Mouse (Mus musculus) right cerebral cortex, postnatal 25 days (tissue): Measurements from ENCODE around the gene Fbxo36.

Experiments
- DNase-seq: peaks from one replicate; pipeline ENCODE4 v3.0.0; 2022

The Fbxo36 gene

DNA sequence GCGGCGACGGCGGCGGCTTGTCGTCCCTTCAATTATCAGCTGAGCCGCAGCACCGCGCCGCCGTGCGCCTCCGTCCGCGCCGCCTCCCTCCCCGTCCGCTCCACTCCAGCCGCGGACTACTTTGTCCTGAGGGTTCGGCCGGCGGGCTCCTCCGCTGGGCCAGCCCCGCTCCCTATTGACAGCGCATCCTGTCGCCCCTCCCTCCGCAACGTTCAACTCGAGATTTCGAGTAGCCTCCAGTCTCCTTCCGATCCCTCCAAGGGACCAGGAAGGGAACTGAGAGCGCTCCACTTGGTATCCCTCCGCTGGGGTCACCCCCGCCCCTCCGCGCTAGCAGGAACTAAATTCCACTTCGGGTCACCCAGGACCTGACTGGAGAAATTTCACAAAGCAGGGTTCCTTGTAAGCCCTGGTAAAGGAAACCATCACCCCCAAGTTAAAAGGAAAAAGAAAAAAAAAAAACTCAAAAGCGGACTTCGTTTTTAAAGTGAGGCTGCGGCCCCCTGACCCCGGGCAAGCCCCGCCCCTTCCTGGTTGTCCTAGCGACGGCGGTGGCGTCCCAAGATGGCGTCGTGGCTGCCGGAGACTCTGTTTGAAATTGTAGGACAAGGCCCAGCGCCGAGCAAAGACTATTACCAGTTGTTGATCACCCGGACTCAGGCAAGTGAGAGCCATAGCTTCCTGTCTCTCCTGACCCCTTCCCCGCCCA lies at the start of gene Fbxo36:
Gene Fbxo36, plus strand, starts transcription at position 533 of the 709 bp plus-strand sequence.
- peak; percentile 92 for DNase-seq

- DNase-seq, result no peak
Observed at GRCm38 (mm10) chr1:84791393-84791792, 48.2 kb upstream of the Fbxo36 start.

DNA sequence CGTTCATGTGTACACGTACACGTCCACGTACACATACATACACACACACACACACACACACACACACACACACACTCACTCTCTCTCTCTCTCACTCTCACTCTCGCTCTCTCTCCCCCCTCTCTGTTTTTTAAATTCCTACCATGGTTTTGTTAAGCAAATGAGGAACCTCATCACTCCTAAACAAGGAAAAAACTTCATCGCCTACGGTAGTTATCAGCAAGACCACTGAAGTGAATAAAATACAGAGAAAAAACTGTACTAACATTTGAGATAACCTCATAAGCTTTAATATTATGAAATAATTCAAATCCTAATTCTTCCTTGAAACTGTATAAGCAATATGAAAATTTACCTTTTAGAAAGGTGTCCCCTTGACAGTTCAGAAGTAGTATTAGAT lies 44.3 kb upstream of the Fbxo36 start:
- no peak for DNase-seq

DNA sequence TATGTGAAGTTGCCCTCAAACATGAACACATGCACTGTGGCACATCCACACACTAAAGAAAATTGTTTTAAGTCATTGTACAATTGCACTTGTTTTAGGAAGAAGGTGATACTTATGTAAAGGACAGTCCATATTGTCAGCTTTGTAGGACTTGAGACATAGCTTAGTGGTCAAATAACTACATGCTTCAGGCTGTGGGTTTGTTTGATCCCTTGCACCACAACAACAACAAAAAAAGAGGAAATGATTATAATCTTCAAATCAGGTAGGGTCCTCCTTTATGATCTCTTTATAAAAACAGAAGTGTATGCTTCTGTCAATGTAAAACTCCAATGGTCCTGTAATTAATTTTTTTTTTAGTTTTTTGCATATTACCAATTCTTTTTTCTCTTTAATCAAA lies 40.5 kb upstream of the Fbxo36 start:
- DNase-seq, result no peak

GRCm38 (mm10) chr1:84803788-84804187 lies 35.9 kb upstream of the Fbxo36 start:
- DNase-seq, result no peak

- DNase-seq, result no peak
Observed at GRCm38 (mm10) chr1:84817596-84817995, 22.0 kb upstream of the Fbxo36 start.

DNA sequence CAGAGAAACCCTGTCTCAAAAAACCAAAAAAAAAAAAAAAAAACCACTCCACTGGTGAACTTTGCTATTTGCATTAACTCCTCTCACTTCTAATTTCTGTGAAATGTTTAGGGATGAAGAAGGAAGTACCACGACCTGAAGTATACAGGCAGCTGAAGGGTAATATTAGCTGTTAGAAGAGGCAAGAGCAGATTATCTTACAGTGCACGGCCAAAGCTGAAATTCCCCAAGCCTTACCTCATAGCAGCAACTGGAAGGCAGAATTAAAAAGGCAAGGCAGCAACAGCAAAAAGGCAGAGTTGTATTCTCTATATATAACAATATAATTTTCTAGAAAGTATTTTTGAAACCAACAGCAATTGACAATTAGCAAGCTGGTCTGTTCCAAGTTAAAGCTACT lies 14.6 kb upstream of the Fbxo36 start:
- no peak for DNase-seq

DNA sequence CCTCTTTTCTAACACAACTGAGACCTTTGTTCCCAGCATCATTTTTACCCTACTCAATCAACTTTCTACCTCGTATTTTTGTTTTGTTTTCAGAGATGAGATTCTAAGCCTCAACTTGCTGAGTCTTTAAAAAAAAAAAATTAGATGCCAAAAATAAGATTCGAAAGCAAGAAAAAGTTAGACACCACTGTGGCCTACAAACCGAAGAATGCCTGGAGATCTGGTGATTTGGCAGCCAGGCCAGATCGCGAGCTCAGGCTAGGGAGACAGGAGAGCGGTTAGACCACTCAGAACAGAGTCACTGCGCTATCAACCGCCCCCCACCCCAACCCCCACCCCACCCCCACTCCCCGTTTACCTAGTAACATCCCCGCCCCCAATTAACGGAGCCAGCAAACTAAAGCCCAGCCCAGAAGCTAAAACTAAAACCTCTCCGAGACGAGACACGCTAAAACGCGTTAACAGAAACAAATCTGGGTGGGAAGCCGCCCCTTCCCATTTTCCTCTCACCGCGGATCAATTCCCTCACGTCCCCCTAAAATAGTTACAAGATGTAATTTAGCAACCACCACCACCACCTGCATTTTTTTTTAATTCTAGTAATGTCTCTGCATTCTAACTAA lies 2.0 kb upstream of the Fbxo36 start:
- DNase-seq, result no peak

- no peak for DNase-seq
Observed at GRCm38 (mm10) chr1:84838156-84838555, 1.5 kb upstream of the Fbxo36 start.

DNA sequence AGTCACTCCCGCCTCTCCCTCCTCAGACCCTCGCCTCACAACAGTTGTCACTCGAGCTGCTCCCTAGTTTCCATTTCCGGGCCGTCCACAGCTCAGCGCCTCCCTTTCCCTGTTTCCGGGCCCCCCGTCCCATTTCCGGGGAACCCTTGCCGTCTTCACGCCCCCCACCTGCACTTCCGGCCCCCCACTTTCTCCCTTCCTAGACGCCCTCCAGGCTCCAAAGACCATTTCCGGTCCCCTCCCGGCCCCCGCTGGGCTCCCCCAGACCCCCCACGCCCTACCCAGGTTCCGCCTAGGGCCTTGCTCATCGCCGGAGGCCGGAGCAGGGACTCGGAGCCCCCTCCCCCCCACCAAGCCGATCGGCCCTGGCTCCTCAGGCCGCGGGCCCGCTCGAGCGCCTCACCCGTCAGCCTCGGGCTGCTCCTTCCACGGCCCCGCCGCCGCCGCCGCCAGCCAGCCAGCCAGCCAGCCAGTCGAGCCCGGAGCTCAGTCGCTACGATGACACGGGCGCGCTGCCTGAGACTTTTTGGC lies 955 bp upstream of the Fbxo36 start:
- peak; percentile 65 for DNase-seq

DNA sequence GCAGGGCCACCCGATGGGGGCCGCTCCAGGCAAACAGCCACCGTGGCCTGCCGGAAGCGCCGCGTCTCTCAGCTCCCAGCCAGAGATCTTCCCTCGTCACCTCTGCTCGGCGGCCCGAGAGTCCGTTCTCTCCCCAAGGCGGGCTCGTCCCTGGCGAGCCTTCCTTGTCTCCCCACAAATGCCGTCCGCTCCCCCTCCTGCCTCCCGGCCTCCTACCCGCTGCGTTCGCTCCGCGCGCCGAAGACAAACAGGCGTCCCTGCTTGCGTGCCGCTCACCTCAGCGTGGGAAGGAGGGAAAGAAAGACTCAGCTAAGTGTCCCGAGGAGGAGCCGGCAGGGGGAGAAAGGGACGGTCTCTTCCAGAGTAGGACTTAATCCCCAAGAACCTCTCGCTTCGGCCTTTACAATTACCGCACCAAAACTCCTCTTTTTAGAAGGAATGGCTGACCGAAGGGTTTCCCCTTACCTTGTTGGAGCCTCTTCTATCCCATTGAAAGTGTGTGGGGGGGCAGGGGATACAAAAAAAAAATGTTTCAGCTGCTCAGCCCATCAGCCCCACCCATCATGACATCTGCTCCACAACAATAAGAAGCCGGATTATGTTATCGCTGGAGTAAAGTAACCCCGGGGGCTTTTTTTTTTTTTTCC lies 500 bp downstream of the Fbxo36 start, which contains the start of gene Trip12:
Gene Trip12, minus strand, starts transcription at position 499 of the 647 bp plus-strand sequence.
- peak; percentile 76 for DNase-seq

DNA sequence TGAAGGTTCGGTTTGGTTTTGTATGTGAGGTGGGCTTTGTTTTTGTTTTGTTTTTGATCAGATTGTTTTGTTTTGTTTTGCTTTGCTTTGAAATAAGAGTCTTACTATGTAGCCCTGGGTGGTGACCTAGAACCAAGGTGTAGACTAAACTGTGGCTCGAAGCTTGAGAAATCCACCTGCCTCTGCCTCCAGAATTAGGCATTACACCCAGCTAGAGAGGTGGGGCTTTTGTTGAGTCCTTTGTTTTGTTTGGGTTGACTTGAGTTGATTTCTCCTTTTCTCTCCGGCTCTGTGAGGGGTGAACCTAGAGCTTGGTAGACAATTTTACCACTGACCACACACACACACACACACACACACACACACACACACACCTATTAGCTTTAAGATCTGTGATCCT lies 1.4 kb downstream of the Fbxo36 start:
- no peak for DNase-seq

DNA sequence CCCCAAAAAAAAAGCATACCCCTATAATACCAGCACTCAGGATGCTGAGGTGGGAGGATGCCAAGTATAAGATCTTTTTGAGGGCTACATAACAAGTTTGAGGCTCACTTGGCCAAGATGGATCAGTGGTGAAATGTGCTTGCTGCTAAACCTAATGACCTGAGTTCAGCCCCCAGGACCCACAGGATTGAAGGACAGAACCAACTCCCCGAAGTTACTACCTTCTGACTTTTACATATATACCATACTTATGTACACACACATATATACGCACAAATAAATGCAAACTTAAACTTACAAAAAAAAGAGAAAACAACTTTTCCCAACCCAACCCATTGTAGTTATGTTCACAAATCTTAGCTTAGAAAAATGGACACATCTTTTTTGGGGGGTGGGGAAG lies 3.7 kb downstream of the Fbxo36 start:
- no peak for DNase-seq

DNA sequence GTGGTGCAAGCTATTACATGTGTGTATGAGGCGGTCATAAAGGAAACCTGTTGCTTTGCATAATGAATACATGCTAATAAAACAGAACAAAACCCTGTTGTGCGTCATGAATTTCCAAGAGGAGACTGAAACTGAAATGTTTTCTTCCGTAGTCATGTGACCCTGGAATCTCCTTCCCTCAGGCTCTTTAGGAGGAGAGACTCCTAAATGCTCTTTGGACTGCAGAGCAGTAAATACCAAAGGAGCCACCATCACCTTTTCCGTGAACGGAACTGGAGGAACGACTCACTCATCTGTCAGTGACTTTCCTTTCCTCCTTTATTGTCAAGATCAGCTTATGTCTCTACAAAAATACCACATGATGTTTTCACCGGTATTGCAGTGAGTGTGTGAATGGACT lies 8.1 kb downstream of the Fbxo36 start:
- no peak for DNase-seq

DNA sequence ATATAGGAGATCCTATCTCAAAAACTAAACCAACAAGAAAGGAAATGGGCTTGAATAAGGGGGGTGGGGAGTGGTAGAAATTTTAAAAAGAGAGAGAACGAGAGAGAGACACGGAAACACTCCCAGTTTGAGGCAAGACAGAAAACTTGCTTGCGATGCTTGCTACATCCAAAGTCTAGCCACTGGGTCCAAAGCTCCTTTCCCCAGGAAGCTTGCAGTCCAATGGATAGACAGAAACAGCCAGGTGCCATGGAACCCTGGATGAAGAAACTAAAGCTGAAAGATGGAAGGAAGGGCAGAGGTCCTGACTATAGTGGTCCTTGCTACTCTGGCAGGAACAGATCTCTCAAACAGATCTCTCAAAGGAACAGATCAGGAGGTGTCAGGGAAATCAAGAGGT lies 8.7 kb downstream of the Fbxo36 start:
- DNase-seq, result no peak

GRCm38 (mm10) chr1:84848801-84849455 lies 9.3 kb downstream of the Fbxo36 start:
- DNase-seq, result no peak

DNA sequence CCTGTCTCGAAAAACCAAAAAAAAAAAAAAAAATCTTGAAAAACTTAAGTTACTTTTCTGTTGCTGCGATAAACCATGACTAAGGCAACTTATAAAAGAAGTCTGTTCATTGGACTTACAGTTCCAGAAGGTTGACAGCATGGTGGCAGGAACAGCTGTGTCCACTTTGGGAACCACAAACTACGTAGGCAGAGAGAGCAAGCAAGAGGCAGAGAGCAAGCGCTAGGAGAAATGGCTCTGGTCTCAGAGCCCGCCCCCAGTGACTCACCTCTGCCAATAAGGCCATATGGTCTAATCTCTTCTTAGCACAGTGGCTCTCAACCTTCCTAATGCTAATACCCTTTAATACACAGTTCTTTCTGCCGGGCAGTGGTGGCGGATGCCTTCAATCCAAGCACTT lies 10.2 kb downstream of the Fbxo36 start:
- no peak for DNase-seq

DNA sequence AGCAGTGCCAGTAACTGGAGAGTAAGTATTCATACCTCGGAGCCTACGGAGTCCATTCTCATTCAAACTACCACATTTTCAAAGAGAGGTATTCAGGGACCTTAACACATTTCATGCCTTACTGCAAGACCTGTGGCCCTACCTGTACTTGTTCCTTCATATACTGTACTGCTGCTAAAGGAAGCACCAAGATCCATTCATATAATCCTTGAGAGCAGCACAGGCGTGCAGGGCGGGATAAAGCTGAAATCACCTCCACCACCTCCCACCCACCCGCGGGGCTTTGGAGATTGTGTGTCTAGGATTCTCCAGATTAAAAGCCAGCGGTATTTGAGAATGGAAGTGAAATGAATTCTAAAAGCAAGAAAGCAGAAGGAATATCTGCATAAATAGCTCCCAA lies 10.8 kb downstream of the Fbxo36 start:
- DNase-seq, result no peak

DNA sequence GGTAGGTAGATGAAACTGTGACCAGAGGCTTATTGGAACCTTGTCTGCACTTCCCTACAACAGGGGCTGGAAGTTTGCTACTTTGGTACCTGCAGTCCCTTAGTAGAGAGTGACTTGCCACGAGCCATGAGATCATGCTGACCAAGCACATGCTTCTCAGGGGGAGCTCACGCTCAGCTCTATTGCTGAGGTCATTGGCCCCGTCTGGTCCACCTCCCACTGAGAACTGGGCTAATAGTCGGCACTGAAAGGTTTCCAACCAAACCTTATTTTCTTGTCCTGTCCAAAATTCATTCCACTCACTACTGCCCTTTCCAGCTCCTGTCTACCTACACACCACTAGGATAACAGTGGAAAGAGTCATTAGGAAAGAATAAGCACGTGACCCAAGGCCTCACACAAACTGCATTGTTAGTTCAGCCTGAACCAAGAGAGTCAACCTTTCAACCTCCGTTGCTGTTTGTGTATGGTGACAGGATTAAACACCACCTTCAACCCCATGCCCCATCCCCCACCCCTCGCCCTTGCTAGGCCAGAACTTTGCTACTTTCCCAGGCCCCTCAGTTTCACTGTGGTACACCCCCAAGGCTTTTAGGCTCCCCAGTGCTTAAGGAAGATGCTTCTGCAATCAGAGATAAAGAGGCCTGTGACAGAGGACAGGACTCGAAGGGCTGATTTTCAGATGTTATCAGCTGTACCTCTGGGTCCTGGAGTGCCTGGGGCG lies 12.0 kb downstream of the Fbxo36 start:
- no peak for DNase-seq

- no peak for DNase-seq
Observed at GRCm38 (mm10) chr1:84853721-84854120, 14.1 kb downstream of the Fbxo36 start.

DNA sequence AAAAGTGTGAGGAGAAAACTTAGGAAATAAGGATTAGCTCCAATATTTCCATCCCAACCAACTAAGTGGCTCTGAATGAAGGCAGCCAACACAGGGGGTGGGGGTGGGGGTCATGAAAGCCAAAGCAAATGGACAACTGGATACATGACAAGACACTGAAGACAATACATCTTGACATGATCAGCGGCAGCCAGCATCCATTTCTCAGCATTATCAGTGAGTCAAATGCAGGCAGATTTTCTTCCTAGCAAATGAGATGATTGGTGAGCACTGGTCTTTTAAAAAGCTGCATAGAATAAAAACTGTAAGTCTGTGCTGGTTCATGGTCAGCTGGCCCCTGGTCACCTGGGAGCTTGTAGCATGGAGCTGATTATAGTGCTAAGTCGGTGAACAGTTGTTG lies 15.3 kb downstream of the Fbxo36 start:
- DNase-seq, result no peak

GRCm38 (mm10) chr1:84855756-84856155 lies 16.1 kb downstream of the Fbxo36 start:
- DNase-seq, result no peak

DNA sequence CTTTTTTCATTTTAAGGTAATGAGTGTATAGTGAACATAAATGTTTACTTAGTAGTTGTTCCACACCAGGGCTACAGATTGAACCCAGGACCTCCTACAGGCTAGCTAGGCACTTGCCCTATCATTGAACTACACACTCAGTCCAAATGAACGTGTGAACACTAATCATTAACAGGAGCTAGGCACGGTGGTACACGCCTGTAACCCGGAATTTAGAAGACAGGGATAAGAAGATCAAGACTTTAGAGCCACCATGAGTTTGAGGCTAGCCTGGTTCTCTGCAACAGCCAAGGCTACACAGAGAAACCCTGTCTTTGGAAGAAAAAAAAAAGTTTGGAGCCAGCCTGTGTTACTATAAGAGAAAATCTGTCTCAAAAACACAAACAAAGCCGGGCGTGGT lies 20.0 kb downstream of the Fbxo36 start:
- DNase-seq, result no peak
